Mouse (Mus musculus): Measurements from ENCODE around the gene Chrm5. TPM values are rescaled to one million over a fixed set of nuclear protein-coding genes. Genes with fewer than 3 reads are reported as not detected.

Chrm5 gene
- polyA plus RNA-seq, 1 experiment: not detected

GRCm38 (mm10) chr2:112443491-112443890 lies 37.1 kb downstream of the Chrm5 start:
- no peak for TF ChIP-seq GATA1 (IDR thresholded peaks at IDR 0.05; ENCODE audit: low read length)
- no peak for TF ChIP-seq TAL1 (IDR thresholded peaks at IDR 0.05; ENCODE audit: low read length)
- H3K4me3 ChIP-seq (replicated peaks): no peak overlapping the region
- H3K36me3 ChIP-seq (ENCODE audit: control insufficient read depth): no peaks in the 10 kb centered on the region
- H3K4me1 ChIP-seq (ENCODE audit: control insufficient read depth): no peaks in the 10 kb centered on the region
- H3K9me3 ChIP-seq (ENCODE audit: control insufficient read depth, low read length): no peaks in the 10 kb centered on the region
- no peaks in the 10 kb centered on the region for H3K27me3 ChIP-seq (ENCODE audit: control insufficient read depth)

GRCm38 (mm10) chr2:112437589-112437988 lies 43.0 kb downstream of the Chrm5 start:
- H3K36me3 ChIP-seq (ENCODE audit: control insufficient read depth): no peaks in the 10 kb centered on the region
- no peak overlapping the region for H3K4me3 ChIP-seq (replicated peaks)
- no peaks in the 10 kb centered on the region for H3K27me3 ChIP-seq (ENCODE audit: control insufficient read depth)
- TF ChIP-seq TAL1 (IDR thresholded peaks at IDR 0.05; ENCODE audit: low read length) (no peak), GATA1 (IDR thresholded peaks at IDR 0.05; ENCODE audit: low read length) (no peak)
- peaks cover 11% of the 10 kb centered on the region for H3K4me1 ChIP-seq (ENCODE audit: control insufficient read depth)
- no peaks in the 10 kb centered on the region for H3K9me3 ChIP-seq (ENCODE audit: control insufficient read depth, low read length)

- no peak for TF ChIP-seq TAL1 (IDR thresholded peaks at IDR 0.05; ENCODE audit: low read length)
- no peaks in the 10 kb centered on the region for H3K27me3 ChIP-seq (ENCODE audit: control insufficient read depth)
- no peak overlapping the region for H3K4me3 ChIP-seq (replicated peaks)
- no peaks in the 10 kb centered on the region for H3K36me3 ChIP-seq (ENCODE audit: control insufficient read depth)
- no peaks in the 10 kb centered on the region for H3K9me3 ChIP-seq (ENCODE audit: control insufficient read depth, low read length)
- peaks cover 11% of the 10 kb centered on the region for H3K4me1 ChIP-seq (ENCODE audit: control insufficient read depth)
Observed at GRCm38 (mm10) chr2:112436292-112436691, 44.3 kb downstream of the Chrm5 start.

- H3K9me3 ChIP-seq (ENCODE audit: control insufficient read depth, low read length): no peaks in the 10 kb centered on the region
- no peaks in the 10 kb centered on the region for H3K36me3 ChIP-seq (ENCODE audit: control insufficient read depth)
- TF ChIP-seq GATA1 (IDR thresholded peaks at IDR 0.05; ENCODE audit: low read length) (no peak), TAL1 (IDR thresholded peaks at IDR 0.05; ENCODE audit: low read length) (no peak)
- H3K4me3 ChIP-seq (replicated peaks): no peak overlapping the region
- H3K27me3 ChIP-seq (ENCODE audit: control insufficient read depth): no peaks in the 10 kb centered on the region
- peaks cover 13% of the 10 kb centered on the region for H3K4me1 ChIP-seq (ENCODE audit: control insufficient read depth)
Observed at GRCm38 (mm10) chr2:112433359-112433758, 47.2 kb downstream of the Chrm5 start.

DNA sequence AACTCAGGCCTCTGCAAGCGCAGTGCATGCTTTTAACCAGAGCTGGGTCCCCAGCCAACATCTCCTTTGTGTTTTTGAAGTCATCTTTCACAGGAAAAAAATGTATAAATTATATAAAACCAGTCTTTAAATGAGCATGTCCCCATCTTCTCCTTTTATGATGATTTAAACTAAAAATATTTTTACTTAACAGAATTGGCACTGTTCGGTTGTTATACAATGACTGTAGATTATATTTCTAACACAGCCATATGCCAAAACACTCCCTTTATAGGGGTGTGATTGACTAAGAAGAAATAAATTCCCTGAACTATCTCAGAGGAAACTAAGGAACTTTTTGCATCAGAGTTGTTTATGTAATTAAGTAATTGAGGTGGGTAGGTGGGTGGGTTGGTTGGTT lies 48.0 kb downstream of the Chrm5 start:
- Histone ChIP-seq H3K27me3 (ENCODE audit: control insufficient read depth) (no peaks in the 10 kb centered on the region), H3K9me3 (ENCODE audit: control insufficient read depth, low read length) (no peaks in the 10 kb centered on the region), H3K36me3 (ENCODE audit: control insufficient read depth) (no peaks in the 10 kb centered on the region; the same call in 1 of the 2 replicates), H3K4me3 (replicated peaks) (no peak overlapping the region), H3K4me1 (ENCODE audit: control insufficient read depth) (peaks cover 20% of the 10 kb centered on the region)
- TF ChIP-seq TAL1 (IDR thresholded peaks at IDR 0.05; ENCODE audit: low read length): no peak
- TF ChIP-seq GATA1 (IDR thresholded peaks at IDR 0.05; ENCODE audit: low read length): no peak

DNA sequence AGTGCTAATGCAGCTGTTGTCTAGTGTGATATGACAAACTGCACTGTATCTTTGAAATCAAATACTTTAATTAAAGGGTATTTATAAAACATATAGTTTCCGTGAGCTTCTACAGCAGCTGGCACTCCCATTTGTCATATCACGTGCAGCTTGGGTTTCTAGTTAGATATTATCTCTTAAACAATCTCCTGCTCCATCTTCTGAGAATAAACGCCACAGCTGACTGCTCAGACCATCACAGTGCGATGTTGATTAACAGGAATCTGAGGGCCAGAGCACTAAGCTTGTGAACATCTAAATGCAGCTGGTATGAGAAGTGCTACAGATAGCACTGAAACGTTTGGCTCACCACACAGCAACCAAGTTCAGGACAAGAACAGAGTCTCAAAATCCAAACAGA lies 50.2 kb downstream of the Chrm5 start:
- Histone ChIP-seq H3K27me3 (ENCODE audit: control insufficient read depth) (no peaks in the 10 kb centered on the region), H3K9me3 (ENCODE audit: control insufficient read depth, low read length) (no peaks in the 10 kb centered on the region), H3K36me3 (ENCODE audit: control insufficient read depth) (no peaks in the 10 kb centered on the region; the same call in 1 of the 2 replicates), H3K4me1 (ENCODE audit: control insufficient read depth) (peaks cover 27% of the 10 kb centered on the region), H3K4me3 (replicated peaks) (no peak overlapping the region)
- TF ChIP-seq GATA1 (IDR thresholded peaks at IDR 0.05; ENCODE audit: low read length): no peak
- TF ChIP-seq TAL1 (IDR thresholded peaks at IDR 0.05; ENCODE audit: low read length): no peak

DNA sequence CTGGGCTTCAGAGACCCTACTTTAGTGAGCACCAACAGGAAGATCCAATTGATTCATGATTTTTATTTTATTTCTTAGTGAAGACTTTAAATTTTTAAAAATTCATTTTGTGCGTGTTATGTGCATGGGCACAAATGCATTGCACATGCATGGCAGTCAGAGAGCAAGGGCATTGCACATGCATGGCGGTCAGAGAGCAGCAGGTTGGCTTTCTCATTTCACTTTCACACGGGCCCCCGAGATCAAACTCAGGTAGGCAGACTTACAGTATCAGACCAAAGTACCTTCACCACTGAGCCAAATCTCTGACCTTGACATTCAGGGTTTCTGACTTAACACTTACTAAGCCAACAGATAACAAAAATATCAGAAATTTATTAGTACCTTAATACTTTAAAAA lies 50.9 kb downstream of the Chrm5 start:
- TF ChIP-seq TAL1 (IDR thresholded peaks at IDR 0.05; ENCODE audit: low read length) (no peak), GATA1 (IDR thresholded peaks at IDR 0.05; ENCODE audit: low read length) (no peak)
- Histone ChIP-seq H3K4me3 (replicated peaks) (no peak overlapping the region), H3K36me3 (ENCODE audit: control insufficient read depth) (no peaks in the 10 kb centered on the region; the same call in 1 of the 2 replicates), H3K27me3 (ENCODE audit: control insufficient read depth) (no peaks in the 10 kb centered on the region), H3K4me1 (ENCODE audit: control insufficient read depth) (peaks cover 29% of the 10 kb centered on the region), H3K9me3 (ENCODE audit: control insufficient read depth, low read length) (no peaks in the 10 kb centered on the region)

Other genes with a start within 250 kb of the Chrm5 start
- gene Lpcat4, start 241.3 kb downstream of the Chrm5 start, polyA plus RNA-seq (2012): 0.11 and 0.85 TPM in 2 replicates
- not detected in 2 replicates for gene Nutm1, start 221.5 kb downstream of the Chrm5 start, polyA plus RNA-seq (2012)
- 1.5 and 1.9 TPM in 2 replicates for gene Nop10, start 218.8 kb downstream of the Chrm5 start, polyA plus RNA-seq (2012)
- 0.24 and 0.47 TPM in 2 replicates for gene Slc12a6, start 214.9 kb downstream of the Chrm5 start, polyA plus RNA-seq (2012)
- gene Gm21985, start 214.5 kb downstream of the Chrm5 start, polyA plus RNA-seq (2012): not detected in 2 replicates
- 0.78 and 1.1 TPM in 2 replicates for gene Emc4, start 112.7 kb downstream of the Chrm5 start, polyA plus RNA-seq (2012)
- gene Katnbl1, start 101.6 kb downstream of the Chrm5 start, polyA plus RNA-seq (2012): 0.14 and 0.29 TPM in 2 replicates
- gene Emc7, start 25.8 kb downstream of the Chrm5 start, polyA plus RNA-seq (2012): 0.18 and 0.19 TPM in 2 replicates
- 0.41 and 0.45 TPM in 2 replicates for gene Aven, start 12.2 kb upstream of the Chrm5 start, polyA plus RNA-seq (2012)